Mouse (Mus musculus): ENCODE results near the gene Eno1.
A peak's percentile ranks its signal among the peaks of the same experiment; 100 is the strongest.

DNA sequence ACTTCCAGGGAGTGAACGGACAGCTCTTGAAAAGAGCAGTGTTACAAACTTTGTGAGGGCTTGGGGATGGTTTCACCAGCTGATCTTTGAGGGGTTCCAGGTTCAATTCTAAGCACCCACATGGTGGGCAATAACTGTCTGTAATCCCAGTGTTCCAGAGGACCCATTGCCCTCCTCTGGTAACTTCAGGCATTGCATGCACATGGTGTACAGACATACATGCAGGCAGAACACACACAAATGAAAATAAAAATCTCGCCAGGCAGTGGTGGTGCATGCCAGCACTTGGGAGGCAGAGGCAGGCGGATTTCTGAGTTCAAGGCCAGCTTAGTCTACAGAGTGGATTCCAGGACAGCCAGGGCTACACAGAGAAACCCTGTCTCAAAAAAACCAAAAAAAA is 55.4 kb downstream of the Eno1 start:
- no peak for TF ChIP-seq GABPA (IDR thresholded peaks at IDR 0.05; ENCODE audit: low read depth, low read length)
- TF ChIP-seq MAFK (IDR thresholded peaks at IDR 0.05; ENCODE audit: borderline replicate concordance, low read depth, low read length) = no peak
- TF ChIP-seq ZNF384 (IDR thresholded peaks at IDR 0.05; ENCODE audit: low read depth, low read length) = no peak
- peak; percentile 19 to 47 (median 46); a peak in 5 of 6 replicates for TF ChIP-seq CTCF (IDR thresholded peaks at IDR 0.05 in 2 of 3, conservative IDR thresholded peaks at IDR 0.05 in 1 of 3; ENCODE audit: control insufficient read depth in 1 of 3, insufficient read depth in 1 of 3, low read depth in 2 of 3, low read length in 3 of 3, poor library complexity in 1 of 3, severe bottlenecking in 1 of 3)
- no peak for TF ChIP-seq POLR2A (IDR thresholded peaks at IDR 0.05; ENCODE audit: control insufficient read depth in 1 of 2, insufficient read depth in 1 of 2, low read depth in 1 of 2, low read length in 2 of 2, poor library complexity in 1 of 2)
- peak; percentile 30 for TF ChIP-seq SMC3 (IDR thresholded peaks at IDR 0.05; ENCODE audit: low read depth, low read length)
- no peak for TF ChIP-seq MAX (IDR thresholded peaks at IDR 0.05; ENCODE audit: low read length)
- TF ChIP-seq HCFC1 (IDR thresholded peaks at IDR 0.05; ENCODE audit: low read depth, low read length) = no peak
- TF ChIP-seq ELF1 (IDR thresholded peaks at IDR 0.05; ENCODE audit: low read depth, low read length) = no peak
- TF ChIP-seq KAT2A (conservative IDR thresholded peaks at IDR 0.05; ENCODE audit: low read depth, low read length) = no peak
- TF ChIP-seq JUND (IDR thresholded peaks at IDR 0.05; ENCODE audit: low read depth, low read length) = no peak
- TF ChIP-seq USF1 (IDR thresholded peaks at IDR 0.05; ENCODE audit: low read depth, low read length) = no peak
- no peak for TF ChIP-seq NELFE (IDR thresholded peaks at IDR 0.05; ENCODE audit: low read depth, low read length)

Data from MEL (cell line).